Mouse (Mus musculus) naive thymus-derived CD4-positive, alpha-beta T cell, adult 2 months (primary cell): Measurements from ENCODE around the gene Ints2.
"Not testable (repeated sequence)": the region's sequence is repeated elsewhere in the genome, so short reads cannot be mapped to it uniquely, and the experiment has no call there.

Experiments
- DNase-seq: peaks from one replicate; pipeline ENCODE4 v3.0.0-alpha.2; 2011; ENCODE audit warnings: low read depth

Gene Ints2

GRCm38 (mm10) chr11:86257460-86258076 is at the start of gene Ints2:
Ints2 (minus strand) TSS chr11:86257575.
- DNase-seq = peak; percentile 94

GRCm38 (mm10) chr11:86292201-86292600 is 34.8 kb upstream of the Ints2 start:
- DNase-seq = peak; percentile 25

GRCm38 (mm10) chr11:86291714-86292113 is 34.3 kb upstream of the Ints2 start:
- peak; percentile 18 for DNase-seq

DNA sequence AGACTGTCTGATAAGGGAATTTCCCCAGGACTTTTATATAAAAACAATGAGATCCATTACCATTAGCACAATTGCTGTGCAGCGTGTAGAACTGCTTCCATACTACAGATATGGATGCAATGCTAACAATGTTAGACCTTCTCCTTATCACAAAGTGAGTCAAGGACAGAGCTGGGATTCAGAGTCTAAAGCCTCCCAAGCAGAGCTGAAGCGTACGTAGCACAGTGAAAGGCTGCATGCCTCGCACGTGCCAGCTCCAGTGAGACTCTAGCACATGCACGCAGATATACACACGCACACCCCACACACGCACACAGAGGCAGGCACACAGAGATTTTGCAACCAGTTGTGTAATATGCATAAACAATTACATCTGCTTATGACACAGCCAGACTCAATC is 28.4 kb upstream of the Ints2 start:
- no peak for DNase-seq

DNA sequence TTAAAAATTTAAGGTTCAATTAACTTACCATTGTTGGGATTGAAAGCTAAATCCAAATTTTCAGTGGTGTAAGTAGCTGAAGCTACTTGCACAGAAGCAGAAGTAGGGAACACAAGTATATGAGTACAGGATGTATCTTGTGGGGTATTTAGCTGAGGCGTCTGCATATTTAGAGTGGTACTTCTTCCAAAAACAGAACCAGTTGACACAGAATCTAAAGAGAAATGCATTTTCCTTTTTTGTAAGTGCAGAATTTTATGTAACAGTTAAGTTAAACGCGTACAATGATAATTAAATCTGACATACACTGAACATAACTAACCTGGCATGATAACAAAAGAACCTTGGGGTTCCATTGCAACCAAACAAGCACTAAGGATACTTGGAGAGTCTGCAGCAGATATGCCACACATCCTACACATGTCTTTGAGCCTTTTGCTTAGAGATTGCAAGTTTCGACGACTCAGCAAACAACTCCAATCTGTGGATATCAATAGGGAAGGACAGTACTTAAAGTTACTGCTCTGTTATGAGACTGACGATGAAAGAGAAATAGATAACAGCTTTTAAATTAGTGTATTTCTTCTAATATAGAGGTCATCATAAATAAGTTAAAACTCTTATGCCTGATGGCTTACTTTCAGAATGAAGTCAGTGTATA is 21.2 kb upstream of the Ints2 start:
- DNase-seq = no peak

- DNase-seq = no peak
Observed at GRCm38 (mm10) chr11:86257054-86257453, 321 bp downstream of the Ints2 start.

DNA sequence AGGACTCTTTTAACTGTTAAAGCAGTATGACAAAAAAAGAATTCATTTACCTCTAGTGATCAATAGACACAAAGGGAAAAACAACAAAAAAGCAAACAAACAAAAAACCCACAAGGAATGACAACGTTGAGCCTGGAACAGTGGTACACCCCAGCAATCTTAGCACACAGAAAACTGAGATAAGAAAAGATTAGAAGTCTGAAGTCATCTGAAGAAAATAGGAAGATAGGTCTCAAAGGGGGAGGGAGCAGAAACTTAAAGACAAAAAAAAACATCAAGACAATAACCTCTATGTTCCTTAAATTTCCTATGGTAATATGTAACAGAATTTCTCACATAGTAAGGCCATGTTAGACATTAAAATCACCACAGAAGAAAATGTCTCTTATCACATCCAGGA is 4.0 kb downstream of the Ints2 start:
- no peak for DNase-seq

GRCm38 (mm10) chr11:86232446-86232845 is 24.9 kb downstream of the Ints2 start:
- DNase-seq = no peak

DNA sequence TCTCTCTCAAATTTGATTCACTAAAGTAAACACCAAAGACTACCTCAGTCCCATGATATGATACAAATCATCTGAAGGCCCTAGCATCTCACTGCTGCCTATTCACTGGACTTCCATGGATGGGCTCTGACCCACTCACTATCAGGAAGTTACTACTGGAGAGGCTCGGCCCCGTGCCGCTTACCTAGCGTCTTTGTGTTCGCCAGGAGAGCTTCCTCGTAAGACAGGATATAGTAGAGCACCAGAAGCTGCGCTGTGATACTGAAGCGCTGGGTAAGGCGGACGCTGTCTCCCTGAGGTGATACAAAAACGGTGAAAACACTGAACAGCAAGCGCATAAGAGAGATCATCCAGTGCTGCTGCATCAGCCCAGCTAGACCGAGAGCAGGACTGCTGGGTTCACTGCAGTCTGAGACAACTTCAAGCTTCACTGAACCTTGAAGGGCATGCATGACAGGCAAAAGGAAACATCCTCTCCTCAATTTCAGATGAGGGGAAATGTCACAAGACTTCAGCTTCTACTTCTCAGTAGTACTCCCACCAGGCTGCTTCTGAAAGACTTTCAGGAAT is 25.5 kb downstream of the Ints2 start:
- no peak for DNase-seq

DNA sequence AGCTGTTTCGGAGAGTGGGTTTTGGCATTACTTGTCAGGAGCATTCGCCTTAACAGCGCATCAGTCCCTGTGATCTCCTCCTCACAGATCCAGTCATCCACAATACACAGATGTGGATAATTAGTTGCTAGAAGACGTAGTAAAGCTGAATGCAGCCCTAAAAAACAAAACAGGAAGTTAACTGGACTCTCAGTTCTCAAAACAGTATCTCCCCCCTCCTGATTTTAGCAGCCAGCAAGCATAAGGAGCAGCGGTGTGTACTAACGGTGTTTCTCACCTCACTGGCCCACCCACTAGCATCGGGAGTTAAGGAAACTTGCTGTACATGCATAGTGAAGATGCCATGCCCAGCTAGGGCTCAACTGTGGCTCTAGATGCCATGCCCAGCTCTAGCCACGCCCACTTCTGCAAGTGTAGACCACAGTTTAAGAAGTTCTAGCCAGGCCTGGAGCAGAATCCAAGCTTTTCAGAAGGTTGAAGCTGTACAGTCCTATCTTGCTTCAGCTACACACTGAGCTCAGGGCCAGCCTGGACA is 30.7 kb downstream of the Ints2 start:
- DNase-seq = no peak

DNA sequence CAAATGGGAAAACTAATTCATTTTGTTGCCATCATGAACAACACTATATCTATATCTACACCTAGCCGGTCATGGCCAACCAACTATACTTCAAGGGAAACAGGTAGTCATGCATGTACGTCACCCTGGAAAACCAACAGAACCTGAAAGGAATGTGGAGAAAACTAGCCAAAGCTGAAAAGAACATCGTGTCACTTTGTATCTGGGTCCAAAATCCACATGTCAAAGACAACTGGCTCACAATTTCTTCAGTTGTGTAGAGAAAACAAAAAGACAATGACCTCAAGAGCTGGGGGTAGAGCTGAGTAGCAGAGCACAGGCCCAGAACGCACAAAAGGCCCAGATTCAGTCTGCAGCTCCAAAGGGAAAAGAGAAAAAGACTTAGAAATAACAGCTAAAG is 31.6 kb downstream of the Ints2 start:
- no peak for DNase-seq

DNA sequence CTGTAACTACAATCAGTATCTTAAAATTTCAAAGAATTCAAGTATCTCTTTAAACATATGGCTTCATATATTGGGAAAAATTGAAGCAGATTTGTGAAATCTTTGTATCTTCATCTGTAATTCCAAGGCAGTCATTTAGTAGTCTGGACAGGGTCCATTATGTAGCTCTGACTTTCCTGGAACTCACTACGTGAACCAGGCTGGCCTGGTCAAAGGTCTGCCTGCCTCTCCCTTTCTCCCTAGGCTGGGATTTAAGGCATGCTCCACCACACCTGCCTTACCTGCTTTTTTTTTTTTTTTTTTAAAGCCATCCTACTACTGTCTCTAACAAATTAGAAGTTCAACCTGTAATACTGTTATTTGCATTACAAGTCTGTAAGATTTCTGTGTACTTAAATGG is 45.6 kb downstream of the Ints2 start:
- DNase-seq = no peak

DNA sequence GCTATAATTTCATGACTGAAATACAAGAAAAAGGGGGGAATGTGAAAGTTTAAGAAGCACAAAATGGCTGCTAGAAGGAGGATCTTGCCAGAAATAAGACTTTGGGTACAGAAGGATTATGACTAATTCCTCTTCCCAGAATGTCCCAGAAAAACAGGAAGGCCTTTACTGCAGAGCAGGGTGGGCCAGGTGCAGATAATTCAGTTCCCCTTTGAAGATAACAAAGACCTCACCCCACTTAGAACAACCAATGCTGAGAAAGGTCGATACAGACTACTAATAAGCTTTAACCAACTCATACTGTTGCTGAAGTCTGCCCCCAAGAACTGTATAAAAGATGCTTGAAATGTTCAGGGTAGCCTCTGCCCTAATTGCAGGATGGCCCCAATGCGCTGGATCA is 48.3 kb downstream of the Ints2 start:
- DNase-seq = no peak

- no peak for DNase-seq
Observed at GRCm38 (mm10) chr11:86205876-86206275, 51.5 kb downstream of the Ints2 start.

DNA sequence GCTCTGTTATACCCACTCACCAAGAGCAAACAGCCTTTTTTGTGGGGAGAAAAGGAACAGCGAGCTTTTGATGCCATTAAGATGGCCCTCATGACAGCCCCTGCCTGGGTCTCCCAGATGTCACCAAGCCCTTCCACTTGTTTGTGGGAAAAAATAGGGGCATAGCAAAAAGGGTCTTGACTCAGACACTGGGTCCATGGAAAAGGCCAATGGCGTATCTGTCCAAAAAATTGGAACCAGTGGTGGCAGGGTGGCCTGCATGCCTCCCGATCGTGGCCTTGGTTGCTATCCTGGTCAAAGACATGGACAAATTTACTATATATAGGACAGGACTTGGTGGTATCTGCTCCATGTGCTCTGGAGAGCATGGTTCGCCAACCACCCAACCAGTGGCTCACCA is 52.3 kb downstream of the Ints2 start:
- no peak for DNase-seq

GRCm38 (mm10) chr11:86201901-86202675 is 55.3 kb downstream of the Ints2 start:
- no peak for DNase-seq

GRCm38 (mm10) chr11:86201037-86201786 is 56.2 kb downstream of the Ints2 start, which contains the start of gene Brip1:
Brip1 (minus strand) TSS chr11:86201193.
- DNase-seq = peak; percentile 99

DNA sequence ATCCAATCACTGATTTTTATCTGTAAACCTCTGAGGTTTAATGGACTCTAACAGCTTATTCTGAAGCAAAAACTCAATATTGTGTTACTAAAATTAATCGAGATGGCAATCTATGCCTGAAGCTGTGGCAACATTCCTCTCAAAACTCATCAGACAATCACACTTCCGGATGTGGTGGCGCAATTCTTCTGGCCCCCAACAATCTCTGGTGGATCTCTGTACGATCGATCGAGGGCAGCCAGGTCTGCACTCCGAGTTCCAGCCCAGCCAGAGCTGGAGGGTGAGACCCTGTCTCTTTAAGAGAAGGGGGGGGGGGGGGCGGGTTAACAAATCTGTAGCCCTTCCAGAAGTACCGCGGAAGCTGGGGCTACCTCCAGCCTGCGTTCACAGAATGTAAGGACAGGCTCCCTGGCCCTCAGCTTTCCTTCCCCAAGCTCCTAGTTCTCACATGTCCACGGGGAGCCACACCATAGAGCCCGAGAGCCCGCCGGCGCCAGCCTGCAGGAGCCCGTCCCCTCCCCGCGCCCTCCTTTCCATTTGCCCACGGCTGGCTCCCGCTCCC is 56.8 kb downstream of the Ints2 start:
- no peak for DNase-seq

GRCm38 (mm10) chr11:86199733-86200132 is 57.6 kb downstream of the Ints2 start:
- no peak for DNase-seq

- not testable (repeated sequence) for DNase-seq
Observed at GRCm38 (mm10) chr11:86185224-86185623, 72.2 kb downstream of the Ints2 start.

DNA sequence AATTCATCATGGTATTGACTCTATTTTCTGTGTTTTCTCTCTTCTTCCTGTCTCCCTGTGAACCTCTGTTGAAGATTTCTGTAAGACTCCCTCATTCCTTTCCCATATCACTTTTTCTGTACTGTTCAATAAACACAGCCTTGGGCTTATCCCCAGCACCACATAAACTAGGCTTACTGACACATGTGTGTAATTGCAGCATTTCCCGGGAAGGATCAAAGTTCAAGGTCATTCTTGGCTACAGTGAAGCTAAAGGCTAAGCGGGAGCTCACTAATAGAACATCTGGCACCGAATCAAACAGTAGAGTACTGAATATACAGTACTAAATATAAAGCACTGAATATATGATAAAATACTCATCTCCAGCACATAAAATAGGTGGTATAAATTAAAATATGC is 81.5 kb downstream of the Ints2 start:
- DNase-seq = no peak
